Mouse (Mus musculus) embryonic facial prominence, embryonic 15.5 days (tissue): ENCODE measurements around the gene Oas2. TPM values are rescaled to one million over a fixed set of nuclear protein-coding genes. Genes with fewer than 3 reads are reported as not detected.

Experiments
- ATAC-seq: fragments of 200-750 bp; cut with Nextera tagmentation; 2 replicates; pipeline ENCODE4 v1.8.0; 2017; ENCODE audit warnings: low read depth, moderate TSS enrichment; ENCODE audit not compliant: insufficient number of reproducible peaks, low FRiP score, low TSS enrichment
- H3K27ac ChIP-seq: fragments of 300-500 bp; sonication (generic); replicated peaks from 2 replicates; pipeline ENCODE4 v1.5.1; 2015; ENCODE audit warnings: mild to moderate bottlenecking, inconsistent platforms
- H3K27me3 ChIP-seq: fragments of 300-500 bp; sonication (generic); 2 replicates; pipeline ENCODE4 v1.6.1; 2015; ENCODE audit warnings: inconsistent platforms
- H3K36me3 ChIP-seq: fragments of 300-500 bp; sonication (generic); 2 replicates; pipeline ENCODE4 v1.6.1; 2015; ENCODE audit warnings: mild to moderate bottlenecking, inconsistent platforms
- H3K4me1 ChIP-seq: fragments of 300-500 bp; sonication (generic); 2 replicates; pipeline ENCODE4 v1.6.1; 2015; ENCODE audit warnings: inconsistent platforms
- H3K4me2 ChIP-seq: fragments of 300-500 bp; sonication (generic); replicated peaks from 2 replicates; pipeline ENCODE4 v1.6.1; 2015; ENCODE audit warnings: mild to moderate bottlenecking, inconsistent platforms
- H3K4me3 ChIP-seq: fragments of 300-500 bp; sonication (generic); replicated peaks from 2 replicates; pipeline ENCODE4 v1.5.1; 2015; ENCODE audit warnings: mild to moderate bottlenecking, inconsistent platforms
- H3K9ac ChIP-seq: fragments of 300-500 bp; sonication (generic); 2 replicates; pipeline ENCODE4 v1.6.1; 2015; ENCODE audit warnings: inconsistent platforms
- H3K9me3 ChIP-seq: fragments of 300-500 bp; sonication (generic); replicated peaks from 2 replicates; pipeline ENCODE4 v1.6.1; 2016; ENCODE audit warnings: inconsistent platforms
- WGBS: fragments of 180-500 bp; shearing (Covaris S2); methylation state at CpG from one replicate; pipeline ENCODE4 v1.1.7; 2015; 5-methylcytosine and 5-hydroxymethylcytosine counted together
- polyA plus RNA-seq: library from polyadenylated mRNA; unstranded; fragments of >200 nt; fragmentation: Nextera tagmentation; extraction: Ambion mirVana; gene quantifications from 2 replicates; pipeline ENCODE4 v1.2.1, GENCODE M21; 2015

Gene Oas2
- polyA plus RNA-seq, 1 experiment from 2014 or later: 1.3 TPM

DNA sequence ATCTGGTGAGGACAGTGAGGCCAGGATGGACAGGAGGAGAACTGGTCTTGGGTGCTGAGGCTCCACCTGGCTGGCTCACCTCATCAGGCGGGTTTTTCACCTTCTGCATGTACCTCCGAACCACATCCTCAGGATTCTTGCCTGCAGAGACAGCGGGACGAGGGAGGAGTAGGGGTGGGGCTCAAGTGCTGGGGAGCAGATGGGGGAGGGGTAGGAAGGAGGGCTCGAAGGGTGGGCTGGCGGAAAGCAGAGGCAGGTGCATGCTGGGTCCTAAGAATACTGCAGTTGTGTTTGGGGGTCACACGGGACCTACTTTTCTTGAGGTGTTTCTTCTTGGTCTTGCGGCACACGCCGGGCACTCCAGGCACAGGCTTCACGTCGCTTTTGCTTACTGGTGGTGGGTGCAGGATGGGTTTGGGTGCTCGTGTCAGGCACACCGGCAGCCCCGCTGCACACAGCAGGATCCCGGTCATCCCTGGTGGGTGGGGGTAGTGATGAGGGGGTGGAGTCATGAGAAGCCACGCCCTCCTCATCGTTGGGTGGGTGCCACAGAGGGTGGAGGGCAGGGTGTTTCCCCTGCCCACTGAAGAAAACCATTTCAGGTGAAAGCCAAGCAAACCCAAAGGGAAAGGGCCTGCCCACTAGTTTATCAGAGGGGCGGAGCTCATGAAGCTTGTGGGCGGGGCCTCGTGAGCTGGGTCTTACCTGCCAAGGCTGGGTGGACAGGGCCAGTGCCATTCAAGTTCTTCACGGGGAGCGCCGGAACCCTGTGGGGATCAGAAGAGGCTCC is 66.5 kb downstream of the Oas2 start:
- H3K36me3 ChIP-seq: no peaks in the 10 kb centered on the region
- no peak overlapping the region for H3K4me3 ChIP-seq
- H3K27ac ChIP-seq: no peak overlapping the region
- peaks cover 14% of the 10 kb centered on the region for H3K4me1 ChIP-seq
- H3K9ac ChIP-seq: no peak overlapping the region
- 10% methylated on average over 24 of the region's 24 CpGs for WGBS
- H3K27me3 ChIP-seq: peaks cover 22% of the 10 kb centered on the region
- H3K9me3 ChIP-seq: no peaks in the 10 kb centered on the region
- ATAC-seq: no peak
- 0 out of 2 replicates have a peak overlapping the region, but pooled peaks have one; percentile 12 for H3K4me2 ChIP-seq

DNA sequence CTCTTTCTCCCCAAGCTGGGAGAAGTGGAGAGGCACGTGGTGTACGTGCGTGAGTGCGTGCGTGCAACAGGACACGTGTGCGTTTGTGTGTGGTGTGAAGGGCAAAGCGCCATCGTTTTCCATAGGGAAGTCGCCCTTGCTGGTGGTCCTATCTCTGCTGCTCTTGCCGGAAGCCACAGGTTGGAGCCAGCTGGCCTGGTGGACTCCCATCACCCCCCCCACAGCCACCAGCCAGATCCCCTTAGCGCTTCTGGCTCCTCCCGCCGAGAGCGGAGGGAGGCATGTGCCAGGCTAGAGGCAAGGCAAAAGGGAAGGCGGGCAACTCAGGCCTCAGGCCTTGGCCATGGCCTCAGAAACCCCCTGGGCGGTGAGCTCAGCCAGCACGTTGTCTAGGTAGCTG is 68.7 kb downstream of the Oas2 start:
- Histone ChIP-seq H3K27me3 (peaks cover 22% of the 10 kb centered on the region), H3K4me1 (peaks cover 14% of the 10 kb centered on the region), H3K4me3 (no peak overlapping the region), H3K36me3 (no peaks in the 10 kb centered on the region), H3K4me2 (no peak overlapping the region), H3K27ac (no peak overlapping the region), H3K9ac (no peak overlapping the region), H3K9me3 (no peaks in the 10 kb centered on the region)
- WGBS: 86% methylated on average over 18 of the region's 18 CpGs
- ATAC-seq: no peak

Other genes with a start within 250 kb of the Oas2 start
- 58.6 and 67.9 TPM in 2 replicates for gene Plbd2, start 246.2 kb downstream of the Oas2 start, polyA plus RNA-seq
- gene Slc8b1, start 238.7 kb downstream of the Oas2 start, polyA plus RNA-seq: 9.0 and 9.3 TPM in 2 replicates
- 28.4 and 28.6 TPM in 2 replicates for gene Tpcn1, start 161.2 kb downstream of the Oas2 start, polyA plus RNA-seq
- gene Iqcd, start 160.8 kb downstream of the Oas2 start, polyA plus RNA-seq: 1.9 and 3.2 TPM in 2 replicates
- gene Rita1, start 137.3 kb downstream of the Oas2 start, polyA plus RNA-seq: 15.5 and 15.8 TPM in 2 replicates
- 43.4 and 44.5 TPM in 2 replicates for gene Ddx54, start 137.1 kb downstream of the Oas2 start, polyA plus RNA-seq
- 0.92 and 2.5 TPM in 2 replicates for gene Cfap73, start 115.6 kb downstream of the Oas2 start, polyA plus RNA-seq
- gene Rasal1, start 101.0 kb downstream of the Oas2 start, polyA plus RNA-seq: 1.2 and 1.3 TPM in 2 replicates
- gene Dtx1, start 37.9 kb downstream of the Oas2 start, polyA plus RNA-seq: 6.2 and 7.7 TPM in 2 replicates
- gene Oas3, start 27.8 kb upstream of the Oas2 start, polyA plus RNA-seq: 0.13 and 0.14 TPM in 2 replicates
- gene Oas1e, start 45.7 kb upstream of the Oas2 start, polyA plus RNA-seq: not detected in 2 replicates
- gene Oas1c, start 62.7 kb upstream of the Oas2 start, polyA plus RNA-seq: 0.34 and 0.65 TPM in 2 replicates
- gene Oas1f, start 97.5 kb upstream of the Oas2 start, polyA plus RNA-seq: 1.0 and 1.3 TPM in 2 replicates
- not detected in 2 replicates for gene Oas1h, start 111.6 kb upstream of the Oas2 start, polyA plus RNA-seq
- 0.95 and 1.1 TPM in 2 replicates for gene Oas1g, start 137.8 kb upstream of the Oas2 start, polyA plus RNA-seq
- gene Oas1a, start 157.7 kb upstream of the Oas2 start, polyA plus RNA-seq: 2.2 and 2.7 TPM in 2 replicates
- not detected in 2 replicates for gene Oas1d, start 164.7 kb upstream of the Oas2 start, polyA plus RNA-seq